Mouse (Mus musculus): Measurements from ENCODE around the gene Myo9b. TPM values are rescaled to one million over a fixed set of nuclear protein-coding genes. Genes with fewer than 3 reads are reported as not detected.
A peak's percentile ranks its signal among the peaks of the same experiment; 100 is the strongest.

Gene Myo9b
- polyA plus RNA-seq, 1 experiment from 2014 or later = 13.5 TPM

- no peak for ATAC-seq
- peaks cover 35% of the 10 kb centered on the region for H3K4me1 ChIP-seq
- peak within 1 kb of the TSS; percentile 77 for H3K27ac ChIP-seq
- peaks cover 24% of the 10 kb centered on the region for H3K36me3 ChIP-seq
- no peaks in the 10 kb centered on the region for H3K27me3 ChIP-seq (replicated peaks)
- WGBS (ENCODE audit: insufficient replicate concordance) = 59% methylated on average over 9 of the region's 9 CpGs
- peak within 1 kb of the TSS; percentile 90 for H3K4me2 ChIP-seq
- peak within 1 kb of the TSS; percentile 86 for H3K9ac ChIP-seq
- peak within 1 kb of the TSS; percentile 91 for H3K4me3 ChIP-seq
- H3K9me3 ChIP-seq (replicated peaks) = no peaks in the 10 kb centered on the region
Observed at GRCm38 (mm10) chr8:71395629-71396028, 123.1 kb downstream of the Myo9b start, which contains the start of gene Ushbp1. TSS of gene Ushbp1 (minus strand) at chr8:71395802.

GRCm38 (mm10) chr8:71396639-71397305, 124.3 kb downstream of the Myo9b start, which contains the start of gene Babam1:
TSS of gene Babam1 (plus strand) at chr8:71396861.
- Histone ChIP-seq H3K4me2 (peak within 1 kb of the TSS; percentile 90), H3K9ac (peak within 1 kb of the TSS; percentile 86), H3K36me3 (peaks cover 28% of the 10 kb centered on the region), H3K4me1 (peaks cover 35% of the 10 kb centered on the region), H3K9me3 (replicated peaks) (no peaks in the 10 kb centered on the region), H3K27me3 (replicated peaks) (no peaks in the 10 kb centered on the region), H3K27ac (peak within 1 kb of the TSS; percentile 77), H3K4me3 (peak within 1 kb of the TSS; percentile 91)
- WGBS (ENCODE audit: insufficient replicate concordance) = under 1% methylated on average over 34 of the region's 34 CpGs
- ATAC-seq = peak; percentile 95

GRCm38 (mm10) chr8:71397701-71398100, 125.2 kb downstream of the Myo9b start:
- Histone ChIP-seq H3K4me1 (peaks cover 34% of the 10 kb centered on the region), H3K27ac (no peak overlapping the region; the same call in 1 of the 2 replicates), H3K9me3 (replicated peaks) (no peaks in the 10 kb centered on the region), H3K36me3 (peaks cover 31% of the 10 kb centered on the region), H3K27me3 (replicated peaks) (no peaks in the 10 kb centered on the region), H3K9ac (peak overlapping the region; percentile 86), H3K4me3 (peak overlapping the region; percentile 91), H3K4me2 (peak overlapping the region; percentile 90)
- 72% methylated on average over 12 of the region's 12 CpGs for WGBS (ENCODE audit: insufficient replicate concordance)
- ATAC-seq = no peak

GRCm38 (mm10) chr8:71400826-71401225, 128.3 kb downstream of the Myo9b start:
- no peak for ATAC-seq
- 85% methylated on average over 2 of the region's 2 CpGs for WGBS (ENCODE audit: insufficient replicate concordance)
- H3K9me3 ChIP-seq (replicated peaks) = no peaks in the 10 kb centered on the region

GRCm38 (mm10) chr8:71401454-71401853, 128.9 kb downstream of the Myo9b start:
- no peaks in the 10 kb centered on the region for H3K27me3 ChIP-seq (replicated peaks)
- H3K27ac ChIP-seq = no peak overlapping the region
- H3K4me1 ChIP-seq = peaks cover 30% of the 10 kb centered on the region
- no peak for ATAC-seq
- H3K36me3 ChIP-seq = peaks cover 43% of the 10 kb centered on the region
- H3K4me2 ChIP-seq = no peak overlapping the region
- no peak overlapping the region for H3K4me3 ChIP-seq
- no peak overlapping the region for H3K9ac ChIP-seq
- H3K9me3 ChIP-seq (replicated peaks) = no peaks in the 10 kb centered on the region

More at GRCm38 (mm10) chr8:71400826-71401225, 128.3 kb downstream of the Myo9b start:
- Histone ChIP-seq H3K9ac (no peak overlapping the region), H3K27me3 (replicated peaks) (no peaks in the 10 kb centered on the region), H3K4me3 (no peak overlapping the region), H3K4me2 (no peak overlapping the region), H3K27ac (no peak overlapping the region), H3K4me1 (peaks cover 35% of the 10 kb centered on the region), H3K36me3 (peaks cover 43% of the 10 kb centered on the region)

GRCm38 (mm10) chr8:71402446-71402964, 130.0 kb downstream of the Myo9b start:
- Histone ChIP-seq H3K4me1 (peaks cover 35% of the 10 kb centered on the region), H3K9me3 (replicated peaks) (no peaks in the 10 kb centered on the region), H3K9ac (no peak overlapping the region), H3K36me3 (peaks cover 51% of the 10 kb centered on the region), H3K27me3 (replicated peaks) (no peaks in the 10 kb centered on the region), H3K4me3 (no peak overlapping the region), H3K4me2 (no peak overlapping the region), H3K27ac (no peak overlapping the region)
- WGBS (ENCODE audit: insufficient replicate concordance) = 85% methylated on average over 9 of the region's 9 CpGs
- ATAC-seq = no peak

GRCm38 (mm10) chr8:71403107-71403885, 130.8 kb downstream of the Myo9b start:
- Histone ChIP-seq H3K27me3 (replicated peaks) (no peaks in the 10 kb centered on the region), H3K4me3 (no peak overlapping the region), H3K9ac (no peak overlapping the region), H3K36me3 (peaks cover 57% of the 10 kb centered on the region), H3K4me2 (no peak overlapping the region), H3K4me1 (peaks cover 39% of the 10 kb centered on the region), H3K27ac (0 out of 2 replicates have a peak overlapping the region, but pooled peaks have one; percentile 23), H3K9me3 (replicated peaks) (no peaks in the 10 kb centered on the region)
- ATAC-seq = no peak
- WGBS (ENCODE audit: insufficient replicate concordance) = 71% methylated on average over 6 of the region's 6 CpGs

GRCm38 (mm10) chr8:71404011-71404410, 131.5 kb downstream of the Myo9b start:
- no peak overlapping the region for H3K4me2 ChIP-seq
- H3K9me3 ChIP-seq (replicated peaks) = no peaks in the 10 kb centered on the region
- H3K36me3 ChIP-seq = peaks cover 57% of the 10 kb centered on the region
- peaks cover 41% of the 10 kb centered on the region for H3K4me1 ChIP-seq
- 0 out of 2 replicates have a peak overlapping the region, but pooled peaks have one; percentile 23 for H3K27ac ChIP-seq
- no peak overlapping the region for H3K9ac ChIP-seq
- 77% methylated on average over 8 of the region's 8 CpGs for WGBS (ENCODE audit: insufficient replicate concordance)
- H3K27me3 ChIP-seq (replicated peaks) = no peaks in the 10 kb centered on the region
- no peak for ATAC-seq
- no peak overlapping the region for H3K4me3 ChIP-seq

- ATAC-seq = no peak
- no peaks in the 10 kb centered on the region for H3K27me3 ChIP-seq (replicated peaks)
- H3K4me2 ChIP-seq = peak overlapping the region; percentile 86
- WGBS (ENCODE audit: insufficient replicate concordance) = 62% methylated on average over 9 of the region's 9 CpGs
- no peaks in the 10 kb centered on the region for H3K9me3 ChIP-seq (replicated peaks)
- H3K9ac ChIP-seq = peak overlapping the region; percentile 91
- H3K4me3 ChIP-seq = peak overlapping the region; percentile 92
- H3K4me1 ChIP-seq = peaks cover 41% of the 10 kb centered on the region
- H3K36me3 ChIP-seq = peaks cover 57% of the 10 kb centered on the region
- H3K27ac ChIP-seq = peak overlapping the region; percentile 82
Observed at GRCm38 (mm10) chr8:71404951-71405351, 132.4 kb downstream of the Myo9b start.

GRCm38 (mm10) chr8:71405401-71406098, 133.0 kb downstream of the Myo9b start, which contains the start of gene Ankle1:
TSS of gene Ankle1 (plus strand) at chr8:71406010.
- Histone ChIP-seq H3K27me3 (replicated peaks) (no peaks in the 10 kb centered on the region), H3K27ac (peak within 1 kb of the TSS; percentile 85), H3K4me2 (peak within 1 kb of the TSS; percentile 86), H3K4me1 (peaks cover 41% of the 10 kb centered on the region), H3K4me3 (peak within 1 kb of the TSS; percentile 92), H3K9me3 (replicated peaks) (no peaks in the 10 kb centered on the region), H3K9ac (peak within 1 kb of the TSS; percentile 91), H3K36me3 (peaks cover 57% of the 10 kb centered on the region)
- ATAC-seq = peak; percentile 88
- WGBS (ENCODE audit: insufficient replicate concordance) = 10% methylated on average over 33 of the region's 33 CpGs

GRCm38 (mm10) chr8:71406099-71407015, 133.8 kb downstream of the Myo9b start:
- Histone ChIP-seq H3K27ac (peak overlapping the region; percentile 85), H3K9ac (peak overlapping the region; percentile 91), H3K4me1 (peaks cover 43% of the 10 kb centered on the region), H3K9me3 (replicated peaks) (no peaks in the 10 kb centered on the region), H3K36me3 (peaks cover 53% of the 10 kb centered on the region), H3K4me3 (peak overlapping the region; percentile 92), H3K4me2 (peak overlapping the region; percentile 86), H3K27me3 (replicated peaks) (no peaks in the 10 kb centered on the region)
- peak; percentile 80 for ATAC-seq
- under 1% methylated on average over 55 of the region's 55 CpGs for WGBS (ENCODE audit: insufficient replicate concordance)
